Mouse (Mus musculus) retina, postnatal 7 days (tissue): ENCODE results near the gene Gm28168.
"Not testable (repeated sequence)": the region's sequence is repeated elsewhere in the genome, so short reads cannot be mapped to it uniquely, and the experiment has no call there.

Experiments
- DNase-seq: peaks from one replicate; pipeline ENCODE4 v3.0.0-alpha.2; 2012; ENCODE audit warnings: low read depth, low spot score

The Gm28168 gene

DNA sequence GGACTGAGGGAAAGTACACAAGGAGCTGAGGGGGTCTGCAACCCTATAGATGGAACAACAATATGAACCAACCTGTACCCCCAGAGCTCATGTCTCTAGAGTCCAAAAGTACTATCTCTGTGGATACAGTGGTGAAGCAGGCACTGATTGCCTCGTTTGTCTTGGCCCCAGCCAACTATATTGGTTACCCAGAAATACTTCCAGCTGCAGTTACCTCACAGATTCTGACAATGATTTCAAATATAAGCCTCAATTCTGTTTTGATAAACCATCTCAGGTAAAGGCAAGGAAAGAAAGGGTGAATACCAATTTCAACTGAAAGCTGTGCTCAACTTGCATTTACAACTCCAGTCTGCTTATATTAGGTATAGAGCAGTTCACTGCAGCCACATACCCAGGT, at the start of gene Gm28168:
Gene Gm28168, plus strand, starts transcription at position 301 of the 400 bp plus-strand sequence.
- not testable (repeated sequence) for DNase-seq

DNA sequence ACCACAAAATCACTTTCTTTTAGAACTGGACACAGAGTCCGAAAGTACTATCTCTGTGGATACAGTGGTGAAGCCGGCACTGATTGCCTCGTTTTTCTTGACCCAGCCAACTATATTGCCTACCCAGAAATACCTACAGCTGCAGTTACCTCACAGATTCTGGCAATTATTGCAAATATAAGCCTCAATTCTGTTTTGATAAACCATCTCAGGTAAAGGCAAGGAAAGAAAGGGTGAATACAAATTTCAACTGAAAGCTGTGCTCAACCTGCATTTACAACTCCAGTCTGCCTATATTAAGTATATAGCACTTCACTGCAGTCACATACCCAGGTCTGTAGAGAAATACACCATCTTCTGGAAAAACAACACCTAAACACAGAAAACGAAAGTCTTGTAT, 37.8 kb downstream of the Gm28168 start, which contains the start of gene Gm7145:
Gene Gm7145, plus strand, starts transcription at position 301 of the 400 bp plus-strand sequence.
- DNase-seq: no peak
